Mouse (Mus musculus) CD4-positive helper T cell, adult 2 months (primary cell): ENCODE measurements around the gene Slc25a25.

Source experiments
- DNase-seq: peaks from one replicate; pipeline ENCODE4 v3.0.0-alpha.2; 2012; ENCODE audit warnings: low read depth, missing footprints, low spot score

The Slc25a25 gene

DNA sequence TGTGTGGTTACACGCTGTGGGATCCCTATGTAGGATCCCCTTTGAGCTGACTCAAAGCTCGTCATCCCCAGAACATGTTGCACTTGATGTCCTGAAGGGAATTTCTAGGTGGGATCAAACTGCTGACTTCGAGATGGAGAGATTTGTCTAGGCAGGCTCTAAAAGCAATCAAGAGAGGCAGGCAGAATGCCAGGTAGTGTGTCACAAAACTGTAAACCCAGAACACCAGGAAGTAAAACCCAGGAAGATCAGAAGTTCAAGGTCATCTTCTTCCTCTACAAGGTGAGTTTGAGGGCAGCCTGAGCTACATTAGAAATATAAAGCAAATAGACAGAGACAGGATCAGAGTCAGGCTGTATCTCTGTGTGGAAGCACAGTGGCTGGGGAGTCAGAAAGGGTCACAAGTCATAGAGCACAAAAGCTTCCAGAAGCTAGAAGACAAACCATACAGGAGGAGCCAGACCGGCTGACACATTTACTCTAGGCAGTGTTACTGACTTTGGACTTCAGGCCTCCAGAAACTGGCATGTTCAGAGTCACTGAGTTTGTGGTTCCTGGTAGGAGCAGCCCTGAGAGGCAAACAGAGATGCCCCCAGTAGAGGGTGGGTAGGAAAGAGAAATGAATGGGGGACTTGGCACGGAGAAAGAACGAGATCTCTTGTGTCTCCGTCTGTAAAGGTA is 44.0 kb downstream of the Slc25a25 start:
- no peak for DNase-seq

DNA sequence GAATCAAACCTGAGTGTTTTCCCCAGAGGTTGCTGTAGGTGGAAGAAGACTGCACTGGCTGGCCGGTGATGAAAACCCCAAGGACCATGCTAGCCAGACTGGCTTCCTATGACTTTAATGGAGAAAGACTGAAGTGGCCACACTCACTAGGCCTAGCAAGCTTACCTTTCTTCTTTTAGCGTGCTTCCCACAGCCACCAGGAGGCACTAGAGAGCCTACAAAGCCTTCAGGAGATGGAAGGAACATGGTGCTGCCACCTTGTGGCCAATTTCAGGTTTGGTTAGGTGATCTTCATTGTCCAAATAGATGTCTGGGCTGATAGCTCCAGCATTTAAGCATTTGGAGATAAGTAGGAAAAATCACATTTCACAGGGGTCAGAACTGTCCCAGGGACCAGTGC is 46.6 kb downstream of the Slc25a25 start:
- peak; percentile 93 for DNase-seq

DNA sequence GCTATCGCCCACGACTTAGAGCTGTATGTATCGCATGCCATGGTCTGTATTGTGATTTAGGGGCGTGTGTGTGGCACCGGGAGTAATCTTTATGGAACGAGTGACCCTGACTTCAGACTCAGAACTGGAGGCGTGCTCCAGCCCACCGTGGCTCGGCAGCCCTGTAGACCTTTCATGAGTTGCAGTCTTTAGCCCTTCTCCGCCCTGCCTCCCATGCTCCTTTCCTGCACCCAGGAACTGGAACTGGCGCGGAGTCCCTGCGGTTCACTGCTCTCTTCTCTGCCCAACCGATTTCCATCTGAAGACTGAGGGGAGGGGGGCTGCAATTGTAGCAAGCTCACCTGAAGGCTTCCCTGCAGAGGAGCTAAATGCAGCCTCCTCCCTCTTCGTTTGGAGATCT is 54.5 kb downstream of the Slc25a25 start:
- no peak for DNase-seq

- DNase-seq: peak; percentile 92
Observed at GRCm38 (mm10) chr2:32395946-32396621, 55.2 kb downstream of the Slc25a25 start.

GRCm38 (mm10) chr2:32395484-32395945 is 55.7 kb downstream of the Slc25a25 start, which contains the start of gene Ptges2:
TSS of gene Ptges2 (plus strand) at chr2:32395896.
- DNase-seq: peak; percentile 90

DNA sequence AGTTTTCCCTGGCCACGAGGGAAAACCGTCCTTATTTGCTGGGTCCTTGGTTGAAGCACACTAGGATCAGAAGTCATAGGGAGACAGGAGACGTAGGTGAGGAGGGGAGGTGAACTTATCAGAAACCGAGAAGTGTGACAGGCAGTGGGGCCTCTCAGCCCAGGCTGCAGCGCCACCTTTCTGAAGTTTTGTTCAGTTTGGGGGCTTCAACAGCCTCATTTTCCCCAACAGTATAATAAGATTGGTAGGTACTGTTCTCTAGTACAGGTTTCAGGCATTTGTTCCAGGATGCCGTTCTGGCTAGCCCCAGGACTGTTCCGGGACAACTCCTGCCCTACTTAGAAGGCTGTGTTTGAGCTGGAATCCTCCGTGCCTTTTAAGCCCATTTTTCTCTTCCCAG is 56.3 kb downstream of the Slc25a25 start:
- no peak for DNase-seq

DNA sequence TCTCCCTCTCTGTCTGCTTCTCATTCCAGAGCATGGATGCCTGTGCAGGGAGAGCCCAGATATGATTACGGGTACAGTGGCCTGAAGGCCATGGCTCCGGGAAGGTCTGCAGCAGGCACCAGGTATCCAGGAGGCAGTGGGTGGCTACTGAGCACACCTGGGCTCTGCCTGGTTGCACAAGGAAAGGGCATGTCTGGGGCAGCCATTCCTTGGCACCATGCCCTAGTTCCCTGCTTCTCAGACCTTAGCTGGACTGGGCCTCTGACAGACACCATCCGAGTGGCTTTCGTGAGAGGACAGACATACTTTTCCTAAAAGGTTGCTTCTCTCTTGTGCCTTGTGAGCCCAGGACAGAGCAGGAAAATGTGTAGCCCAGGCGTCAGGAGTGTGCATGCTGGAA is 59.2 kb downstream of the Slc25a25 start:
- no peak for DNase-seq

DNA sequence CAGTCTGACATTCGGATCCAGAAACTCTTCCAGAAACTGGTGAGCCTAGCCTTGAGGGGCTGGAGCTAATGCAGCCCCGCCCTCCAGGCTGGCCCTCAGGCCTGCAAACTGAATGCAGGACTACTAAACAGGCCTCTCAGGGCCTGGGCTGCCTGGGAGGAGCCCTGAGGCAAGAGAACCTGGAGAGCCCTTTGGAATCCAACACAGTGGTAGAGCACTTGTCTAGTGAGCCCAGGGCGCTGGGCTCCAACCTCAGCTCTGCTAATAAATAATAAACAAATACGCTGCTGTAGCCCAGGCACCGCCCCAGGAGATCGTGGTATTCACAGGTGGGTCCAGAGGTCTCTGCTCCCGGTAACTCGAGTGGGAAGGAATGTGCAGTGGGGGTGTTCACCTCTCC is 60.4 kb downstream of the Slc25a25 start:
- DNase-seq: no peak

DNA sequence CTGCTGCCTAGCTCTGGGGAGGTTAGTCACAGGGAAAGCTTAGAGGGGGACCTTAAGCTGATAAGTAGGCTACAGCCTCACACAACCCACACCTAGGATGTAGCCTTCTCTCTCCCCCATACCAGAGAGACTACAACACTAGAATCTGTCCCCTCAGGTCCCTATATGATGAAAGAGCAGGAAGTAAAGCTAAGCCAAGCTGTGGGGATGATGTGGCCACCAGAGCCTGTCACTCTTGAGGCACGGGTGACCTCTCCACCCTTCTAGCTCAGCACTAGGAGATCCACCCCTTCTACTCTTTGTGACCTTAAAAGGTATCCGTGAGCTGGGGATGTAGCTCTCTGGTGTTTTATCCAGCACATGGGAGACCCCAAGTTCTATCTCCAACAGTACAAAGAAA is 62.1 kb downstream of the Slc25a25 start:
- no peak for DNase-seq

GRCm38 (mm10) chr2:32387706-32388490 is 63.3 kb downstream of the Slc25a25 start, which contains the start of gene Lcn2:
TSS of gene Lcn2 (minus strand) at chr2:32388252.
- DNase-seq: no peak

DNA sequence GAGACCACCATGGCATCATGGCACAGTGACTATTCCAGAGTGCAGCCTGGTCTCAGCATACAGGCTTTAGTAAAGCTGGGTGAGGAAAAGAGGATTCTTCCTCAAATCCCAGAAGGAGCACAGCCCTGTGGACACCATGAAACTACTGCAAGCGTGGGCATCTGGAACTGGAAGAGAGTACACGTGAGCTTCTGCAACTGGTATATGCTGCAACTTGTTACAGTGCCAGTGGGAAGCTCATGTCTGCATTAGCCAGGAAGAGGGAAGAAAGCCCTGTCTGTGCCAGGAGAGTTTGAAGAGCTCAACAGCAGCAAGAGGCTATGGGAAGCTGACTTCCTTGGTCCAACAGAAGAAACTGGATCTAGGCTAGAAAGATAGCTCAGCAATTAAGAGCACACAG is 68.6 kb downstream of the Slc25a25 start:
- no peak for DNase-seq

DNA sequence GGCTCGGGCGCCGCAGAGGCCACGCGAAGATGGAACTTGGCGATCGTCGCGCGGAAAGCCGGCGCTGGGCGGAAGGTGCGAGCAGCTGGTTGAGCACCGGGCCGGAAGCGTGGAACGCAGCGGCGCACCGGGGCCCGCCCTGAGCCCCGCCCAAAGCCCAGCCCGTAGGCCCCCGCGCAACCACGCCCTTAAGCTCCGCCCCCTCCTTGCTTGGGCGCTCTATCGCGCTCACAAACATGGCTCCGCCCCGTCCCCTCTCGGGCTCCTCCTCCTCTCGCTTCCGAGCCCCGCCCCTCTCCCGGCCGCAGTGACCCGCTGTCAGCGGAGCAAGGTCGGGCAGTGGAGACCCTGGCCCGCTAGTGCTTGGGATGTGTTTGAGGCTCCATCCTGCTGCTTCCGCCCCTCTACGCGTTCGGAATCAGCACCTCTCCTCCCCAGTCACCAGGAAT is 69.4 kb downstream of the Slc25a25 start, which contains the start of gene 1110008P14Rik:
Gene 1110008P14Rik (minus strand): TSS at position 164 of the 449 bp plus-strand sequence.
- DNase-seq: peak; percentile 96

GRCm38 (mm10) chr2:32381141-32381774 is 70.0 kb downstream of the Slc25a25 start:
- DNase-seq: peak; percentile 40

- no peak for DNase-seq
Observed at GRCm38 (mm10) chr2:32380001-32380500, 71.2 kb downstream of the Slc25a25 start.

DNA sequence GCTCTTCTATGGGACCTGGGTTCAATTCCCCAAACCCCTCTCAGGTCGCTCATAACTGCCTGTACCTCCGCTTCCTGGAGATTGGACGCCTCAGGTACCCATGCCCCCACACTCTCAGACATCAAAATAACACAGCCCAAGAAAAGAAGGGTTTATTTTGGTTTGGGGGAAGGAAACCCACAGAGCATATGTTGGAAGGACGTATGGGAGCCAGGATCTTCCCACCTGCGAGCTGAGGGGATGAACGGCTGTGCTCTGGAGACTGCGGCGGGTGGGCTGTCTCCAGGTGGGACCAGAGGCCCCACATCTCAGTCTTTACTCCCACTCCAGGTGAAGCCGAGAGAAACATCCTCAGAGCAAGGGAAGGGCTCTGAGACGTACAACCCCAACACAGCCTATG is 74.3 kb downstream of the Slc25a25 start:
- DNase-seq: no peak

DNA sequence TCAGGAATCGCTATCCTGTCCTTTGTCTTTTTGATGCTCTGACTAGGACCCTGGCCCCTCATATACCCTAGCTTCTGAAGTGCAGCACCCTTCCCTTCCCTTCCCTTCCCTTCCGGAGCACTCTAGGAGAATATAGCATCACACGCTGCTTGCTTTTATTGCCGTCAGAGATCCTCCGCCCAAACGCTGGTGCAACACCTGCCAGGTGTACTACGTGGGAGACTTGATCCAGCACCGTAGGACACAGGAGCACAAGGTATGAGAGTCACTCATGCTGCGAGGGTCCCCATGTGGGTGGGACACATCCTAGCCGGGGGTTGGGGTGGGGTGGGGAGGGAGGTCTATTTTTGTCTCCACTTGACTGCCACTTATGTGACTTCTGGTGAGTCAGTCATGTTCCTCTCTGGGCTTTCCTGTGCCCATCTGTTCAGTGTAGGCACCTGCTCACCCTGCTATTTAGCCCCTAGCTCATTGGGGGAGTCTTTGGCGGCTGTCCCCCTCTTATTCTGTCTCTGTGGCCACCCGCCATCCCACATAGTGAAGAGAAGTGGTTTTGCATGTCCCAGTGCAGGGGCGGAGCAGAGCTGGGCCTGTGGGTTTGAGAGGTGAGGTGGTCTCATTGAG is 75.8 kb downstream of the Slc25a25 start:
- DNase-seq: no peak

- DNase-seq: no peak
Observed at GRCm38 (mm10) chr2:32374191-32374590, 77.1 kb downstream of the Slc25a25 start.

DNA sequence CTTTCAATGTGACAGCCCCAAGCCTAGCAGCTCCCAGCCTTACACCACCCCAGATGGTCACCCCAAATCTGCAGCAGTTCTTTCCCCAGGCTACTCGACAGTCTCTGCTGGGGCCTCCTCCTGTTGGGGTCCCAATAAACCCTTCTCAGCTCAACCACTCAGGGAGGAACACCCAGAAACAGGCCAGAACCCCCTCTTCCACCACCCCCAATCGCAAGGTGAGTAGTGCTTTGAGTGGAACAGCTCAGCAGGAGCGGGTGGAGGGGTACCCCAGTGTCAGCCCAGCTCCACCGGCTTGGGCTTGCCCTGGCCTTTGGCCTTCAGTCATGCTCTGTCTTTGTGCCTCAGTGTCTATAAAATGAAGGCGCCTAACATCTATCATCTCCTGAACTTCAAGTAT is 83.9 kb downstream of the Slc25a25 start:
- DNase-seq: no peak
